Mouse (Mus musculus) embryo, embryonic 11.5 days (tissue): ENCODE data around the gene Timm10b.
A peak's percentile ranks its signal among the peaks of the same experiment; 100 is the strongest.

Source experiments
- DNase-seq: peaks from one replicate; pipeline ENCODE4 v3.0.0-alpha.2; 2012; ENCODE audit warnings: low read depth, low spot score

The Timm10b gene

DNA sequence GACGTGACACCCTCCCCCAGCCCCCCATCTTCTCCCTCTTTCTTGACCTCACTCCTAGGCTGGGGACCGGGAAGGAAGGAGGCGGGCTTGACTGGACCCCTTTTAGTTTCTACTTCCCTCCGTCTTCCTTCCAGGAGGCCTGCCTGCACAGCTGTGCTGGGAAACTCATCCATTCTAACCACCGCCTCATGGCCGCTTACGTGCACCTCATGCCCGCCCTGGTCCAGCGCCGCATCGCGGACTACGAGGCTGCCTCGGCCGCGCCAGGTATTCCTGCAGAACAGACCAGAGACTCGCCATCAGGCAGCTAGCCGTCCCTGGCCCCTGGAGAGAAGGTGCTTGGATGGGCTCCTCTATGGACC lies 1.0 kb downstream of the Timm10b start:
- DNase-seq = no peak

DNA sequence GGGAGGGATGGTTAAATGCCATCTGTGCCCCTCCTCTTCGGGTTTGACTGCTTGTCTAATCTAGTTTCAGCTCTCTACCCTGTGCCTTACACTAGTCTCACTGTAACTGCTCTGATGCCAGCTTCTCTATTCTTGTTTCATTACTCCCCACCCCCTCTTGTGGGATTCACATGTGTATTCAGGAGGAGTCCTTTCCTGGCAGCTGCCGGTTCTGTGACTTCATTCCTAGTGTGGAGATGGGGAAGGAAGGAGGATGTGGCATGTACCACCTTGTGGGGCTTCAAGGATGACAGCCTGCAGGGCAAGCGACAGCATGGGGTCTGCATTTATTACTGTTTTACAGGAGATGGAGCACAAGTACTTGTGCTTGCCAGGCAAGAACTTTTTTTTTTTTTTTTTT lies 2.1 kb downstream of the Timm10b start:
- DNase-seq = no peak

DNA sequence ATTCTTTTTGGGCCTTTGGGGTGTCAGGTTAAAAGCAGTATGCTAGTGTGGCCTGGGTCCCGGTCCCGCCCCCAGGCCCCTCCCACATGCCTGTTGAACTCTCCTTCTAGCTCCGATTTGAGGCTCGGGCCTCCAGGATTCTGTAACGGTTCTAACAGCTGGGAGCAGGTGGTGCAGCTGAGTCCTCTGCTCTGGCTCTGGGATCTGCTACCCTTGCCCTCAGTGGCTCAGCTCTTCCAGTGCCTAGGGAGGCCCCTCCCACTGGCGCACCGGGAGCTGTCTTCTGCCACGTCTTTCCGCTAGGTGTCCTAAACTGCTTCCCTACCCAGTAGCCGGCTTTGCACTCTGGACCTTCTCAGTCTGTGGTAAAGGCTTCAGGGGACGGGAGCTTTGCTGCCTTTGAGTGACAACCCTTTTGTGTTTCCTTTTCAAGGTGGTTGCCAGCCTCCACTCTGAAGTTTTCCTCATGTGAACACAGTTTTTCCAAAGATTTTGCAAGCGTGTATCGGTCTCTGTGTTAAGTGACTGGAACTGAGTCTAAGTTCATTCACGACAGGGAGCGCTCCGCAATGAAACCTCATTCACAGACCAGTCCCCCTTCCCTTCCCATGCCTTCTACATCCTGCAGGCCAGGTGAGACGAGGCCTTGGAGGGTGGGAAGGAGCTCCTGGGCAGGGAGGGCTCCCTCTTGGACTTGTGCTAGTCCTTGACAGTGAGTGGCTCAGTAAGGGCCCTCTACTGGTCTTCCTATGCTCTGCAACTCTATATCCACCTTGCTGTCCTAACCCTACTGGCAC lies 11.0 kb downstream of the Timm10b start, which contains the start of gene Dnhd1:
Dnhd1 (plus strand) TSS at position 189 of the 797 bp plus-strand sequence.
- peak; percentile 66 for DNase-seq

DNA sequence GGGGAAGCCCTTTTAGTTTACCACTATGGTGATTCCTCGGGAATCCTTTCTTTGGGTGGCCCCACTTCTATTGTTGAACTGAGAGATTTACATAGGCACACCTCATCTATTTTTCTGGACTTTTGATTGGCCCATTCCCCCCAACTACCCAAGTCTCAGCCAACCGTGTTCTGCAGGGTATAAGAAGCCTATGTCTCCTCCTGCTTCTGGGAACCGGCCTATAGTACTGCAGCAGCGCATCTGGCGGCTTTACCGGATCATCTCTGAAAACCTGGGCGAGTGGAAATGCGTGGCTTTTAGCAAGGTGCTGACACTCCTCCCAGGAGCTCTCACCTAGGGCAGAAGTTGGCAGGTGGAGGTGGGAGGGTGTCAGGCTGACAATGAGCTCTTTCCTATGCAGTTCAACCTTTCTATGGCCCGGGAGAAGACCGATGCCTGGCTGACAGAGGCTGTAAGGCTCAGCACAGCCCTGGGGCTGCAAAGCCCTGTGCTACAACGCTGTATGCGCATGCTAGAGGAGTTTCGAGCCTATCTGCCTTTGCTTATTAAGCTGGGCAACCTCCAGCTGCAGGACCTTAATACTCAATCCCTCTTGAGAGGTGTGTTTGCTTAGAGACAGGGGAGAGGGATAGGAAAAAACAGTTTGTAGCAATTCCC lies 45.8 kb downstream of the Timm10b start:
- DNase-seq = no peak

DNA sequence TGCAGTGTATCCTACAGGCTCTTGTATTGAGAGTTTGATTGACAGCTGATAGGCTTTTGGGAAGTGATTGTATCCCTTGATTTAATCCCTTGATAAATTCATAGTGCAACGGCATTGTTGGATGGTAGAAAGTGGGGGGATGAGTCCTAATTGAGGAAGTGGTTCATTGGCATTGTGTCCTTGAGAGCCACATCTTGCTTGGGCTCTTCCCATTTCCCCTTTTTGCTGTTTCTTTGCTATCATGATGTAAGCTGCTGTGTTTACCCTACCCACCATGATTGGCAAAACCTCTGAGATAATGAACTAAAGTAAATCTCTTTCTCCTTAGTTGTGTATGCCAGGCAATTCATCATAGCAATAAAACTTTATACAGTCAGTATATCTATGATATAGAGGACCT lies 51.0 kb downstream of the Timm10b start:
- no peak for DNase-seq
